Mouse (Mus musculus) megakaryocyte, embryonic 14.5 days (primary cell): Measurements from ENCODE around the gene Lrrc3c.

Experiments
- FLI1 ChIP-seq: IDR thresholded peaks from 2 replicates; pipeline ENCODE4 v1.6.1; 2012; ENCODE audit warnings: low read length, inconsistent platforms, mixed read lengths
- GATA1 ChIP-seq: IDR thresholded peaks from 3 replicates; pipeline ENCODE4 v1.6.1; 2012; ENCODE audit warnings: mixed read lengths, low read length, inconsistent platforms, borderline replicate concordance

GRCm38 (mm10) chr11:98595021-98595420, 3.1 kb upstream of the Lrrc3c start:
- TF ChIP-seq FLI1: no peak
- TF ChIP-seq GATA1: no peak
